Mouse (Mus musculus) left cerebral cortex, postnatal 36 days (tissue): ENCODE data around the gene Zbtb16. TPM values are rescaled to one million over a fixed set of nuclear protein-coding genes. Genes with fewer than 3 reads are reported as not detected.

Experiments used
- DNase-seq, 2 experiments: peaks; one replicate each; pipeline ENCODE4 v3.0.0; 2021 to 2022; ENCODE audit warnings: low spot score in 2 of 2, mixed read lengths in 1 of 2
- intact Hi-C: fragments of 180-260 bp; cut with DNase I; formaldehyde crosslinking; loops from one replicate; pipeline ENCODE4 v1.15.1; 2025
- total RNA-seq, 2 experiments: library from RNA; stranded (reverse); gene quantifications; 2 replicates each; pipeline ENCODE4 v1.2.3; 2021

Gene Zbtb16
- total RNA-seq, 2 experiments from 2014 or later = 75.1 to 93.6 TPM

- DNase-seq = peak in 1 of 2 experiments; percentile 21
- intact Hi-C loops = no loop called here
Measured at GRCm38 (mm10) chr9:48831560-48832460, 4.2 kb downstream of the Zbtb16 start.

DNA sequence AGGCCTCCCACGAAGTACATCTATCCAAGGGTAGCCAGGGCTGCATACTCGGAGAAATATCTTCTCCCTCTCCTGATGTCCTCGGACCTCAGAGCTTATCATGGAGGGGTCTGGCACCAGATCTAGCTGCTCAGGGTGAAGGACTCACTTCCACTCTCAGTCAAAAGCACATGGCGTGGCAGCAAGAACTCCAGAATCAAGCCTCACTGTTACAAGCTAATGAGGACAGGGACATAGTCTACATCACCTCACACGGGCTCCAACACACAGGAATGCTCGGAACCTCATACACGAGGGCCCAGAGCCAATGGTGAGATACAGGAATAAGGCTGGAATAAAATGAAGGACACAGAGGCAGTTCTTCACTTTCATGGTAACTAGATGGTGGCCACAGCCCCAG lies 7.2 kb downstream of the Zbtb16 start:
- no peak for DNase-seq
- intact Hi-C loops = no loop called here

- intact Hi-C loops = no loop called here
- no peak for DNase-seq
Measured at GRCm38 (mm10) chr9:48826377-48826889, 9.6 kb downstream of the Zbtb16 start.

GRCm38 (mm10) chr9:48824533-48825130 lies 11.4 kb downstream of the Zbtb16 start:
- intact Hi-C loops = no loop called here

DNA sequence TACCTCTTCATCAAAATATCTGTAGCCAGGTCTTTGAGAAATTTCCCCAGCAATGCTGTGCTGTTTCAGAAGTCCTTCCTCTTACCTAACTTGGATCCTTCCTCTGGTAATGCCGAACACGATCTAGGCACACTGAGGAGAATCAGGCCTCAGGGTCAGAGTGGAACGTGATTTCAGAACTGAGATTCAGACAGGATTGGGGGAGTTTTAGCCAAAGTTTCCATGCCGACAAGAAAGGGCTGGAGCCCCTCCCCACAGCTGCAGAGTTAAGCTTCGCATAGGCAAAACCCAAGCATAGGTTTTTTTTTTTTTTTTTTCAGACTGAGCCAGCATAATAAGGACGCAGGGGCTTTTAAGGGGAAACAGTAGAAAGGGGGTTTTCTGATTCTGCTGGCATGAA lies 12.2 kb downstream of the Zbtb16 start:
- peak in 1 of 2 experiments; percentile 9 for DNase-seq
- intact Hi-C loops = no loop called here

More at GRCm38 (mm10) chr9:48824533-48825130, 11.4 kb downstream of the Zbtb16 start:
- no peak for DNase-seq

DNA sequence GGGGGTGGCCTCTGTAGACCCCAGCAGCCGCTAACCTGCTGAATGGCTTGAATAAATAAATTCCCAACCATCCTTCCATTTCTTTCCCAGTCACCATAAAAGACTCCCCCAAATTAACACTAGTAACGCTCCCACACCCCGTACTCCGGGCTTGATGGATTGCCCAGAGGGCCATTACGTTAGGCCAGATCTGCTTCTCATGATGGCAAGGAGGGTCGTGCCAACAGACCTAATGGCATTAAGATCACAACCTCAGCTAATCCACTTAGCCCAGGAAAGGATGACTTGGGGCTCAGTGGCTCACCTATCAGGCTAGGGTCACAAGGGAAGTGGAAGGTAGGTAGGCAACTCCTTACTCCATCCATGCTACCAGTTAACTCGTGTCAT lies 12.7 kb downstream of the Zbtb16 start:
- intact Hi-C loops = no loop called here

DNA sequence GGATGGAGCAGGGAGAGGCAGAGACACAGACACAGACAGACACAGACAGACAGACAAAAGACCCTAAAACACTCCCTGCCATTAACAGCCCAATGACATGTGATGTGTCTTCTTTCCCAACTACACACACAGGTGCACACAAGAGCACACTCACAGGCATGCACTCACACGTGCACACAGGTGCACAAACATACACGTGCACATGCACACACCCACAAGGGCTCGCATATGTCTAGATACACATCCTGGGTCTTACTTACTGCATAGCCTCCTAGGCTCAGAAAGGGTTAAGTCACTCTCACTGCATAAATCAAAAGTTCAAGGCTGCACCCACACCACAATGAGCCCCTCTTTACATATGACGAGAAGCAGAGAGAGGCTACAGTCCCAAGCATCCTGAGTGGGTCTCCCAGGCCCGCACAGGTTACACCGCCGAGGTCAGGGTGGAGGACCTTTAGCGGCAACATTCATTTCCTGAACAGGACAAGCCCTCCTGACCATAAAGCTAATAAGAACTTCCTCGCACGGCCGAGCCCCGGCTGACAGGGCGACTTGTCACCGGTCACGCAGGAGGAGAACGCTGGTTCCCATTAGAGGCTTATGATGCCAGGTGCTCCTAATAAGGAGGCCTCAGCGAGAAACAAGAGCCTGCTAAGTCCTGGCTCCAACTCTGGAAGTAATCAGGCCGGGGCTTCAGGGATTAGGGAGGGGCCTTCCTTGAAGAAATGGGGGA lies 13.3 kb downstream of the Zbtb16 start:
- DNase-seq = peak in 1 of 2 experiments; percentile 11
- intact Hi-C loops = no loop called here

More for the DNA sequence above, 12.7 kb downstream of the Zbtb16 start:
- DNase-seq = peak in 1 of 2 experiments; percentile 5

DNA sequence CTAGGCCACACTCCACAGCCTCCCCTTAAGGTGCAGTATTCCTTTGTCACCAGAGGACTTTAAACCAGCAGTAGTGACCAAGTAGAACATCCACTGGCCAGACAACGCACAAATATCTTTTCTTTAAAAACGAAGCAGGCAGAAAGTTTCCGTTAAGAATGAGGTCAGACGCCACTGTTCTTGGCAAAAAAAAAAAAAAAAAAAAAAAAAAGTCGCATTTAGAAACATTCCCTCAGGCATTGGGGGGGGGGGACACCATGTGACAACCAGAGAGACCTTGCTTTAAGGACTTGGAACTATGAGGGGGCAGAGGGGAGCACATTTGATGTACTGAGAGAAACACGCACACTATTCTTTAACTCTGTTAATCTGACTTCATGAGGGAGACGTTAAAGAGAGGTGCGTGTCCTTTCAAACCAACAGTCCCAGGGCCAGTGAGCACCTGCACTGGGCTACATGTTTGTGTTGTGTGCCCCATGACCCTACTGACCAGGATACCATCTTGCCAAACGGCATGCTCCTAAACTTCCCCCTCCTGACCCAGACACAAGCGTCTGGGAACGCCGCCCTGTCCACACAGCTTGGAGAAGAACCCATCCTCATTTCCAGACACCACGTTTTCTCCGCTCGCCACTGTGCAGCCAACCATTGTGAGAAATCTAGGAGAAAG lies 14.0 kb downstream of the Zbtb16 start:
- peak in 1 of 2 experiments; percentile 11 for DNase-seq
- intact Hi-C loops = no loop called here

- intact Hi-C loops = no loop called here
Measured at GRCm38 (mm10) chr9:48821431-48821830, 14.6 kb downstream of the Zbtb16 start.

DNA sequence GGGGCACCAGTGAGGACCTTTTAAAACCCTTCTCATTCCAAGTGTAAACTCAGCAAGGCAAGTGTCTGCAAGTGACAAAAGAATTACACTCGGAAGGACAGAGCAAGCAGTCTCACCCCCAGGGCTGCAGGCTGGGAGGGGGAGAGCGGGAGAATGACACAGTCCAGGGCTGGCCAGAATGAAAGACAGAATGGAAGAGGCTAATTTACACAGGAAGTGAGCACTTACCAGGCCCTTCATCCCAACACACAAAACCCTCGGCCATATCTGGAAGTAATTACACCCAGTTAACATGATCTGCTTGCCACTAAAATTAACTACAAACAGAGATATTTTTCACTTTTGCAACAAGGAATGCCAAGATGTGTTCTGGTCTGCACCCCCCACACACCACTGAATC lies 15.2 kb downstream of the Zbtb16 start:
- intact Hi-C loops = no loop called here
- no peak for DNase-seq

More at GRCm38 (mm10) chr9:48821431-48821830, 14.6 kb downstream of the Zbtb16 start:
- DNase-seq = no peak

DNA sequence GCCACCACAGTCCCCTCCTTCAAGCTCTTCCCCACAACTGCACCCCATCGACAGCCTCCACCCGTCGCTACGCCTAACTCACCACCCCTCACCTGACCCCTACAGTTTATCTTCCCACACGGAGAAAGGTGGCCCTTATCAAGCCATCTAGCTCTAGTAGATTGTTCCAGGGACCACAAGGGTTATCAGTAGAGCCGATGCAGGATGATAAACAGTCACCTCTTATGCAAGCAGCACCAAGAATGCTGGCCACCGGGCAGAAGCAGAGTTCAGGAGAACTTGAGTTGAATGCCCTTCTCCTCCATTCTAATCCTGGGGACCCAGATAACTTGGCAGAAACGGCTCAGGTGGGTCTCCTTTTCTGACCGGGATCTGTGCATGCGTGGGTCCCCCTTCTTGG lies 16.3 kb downstream of the Zbtb16 start:
- intact Hi-C loops = no loop called here
- DNase-seq = no peak

DNA sequence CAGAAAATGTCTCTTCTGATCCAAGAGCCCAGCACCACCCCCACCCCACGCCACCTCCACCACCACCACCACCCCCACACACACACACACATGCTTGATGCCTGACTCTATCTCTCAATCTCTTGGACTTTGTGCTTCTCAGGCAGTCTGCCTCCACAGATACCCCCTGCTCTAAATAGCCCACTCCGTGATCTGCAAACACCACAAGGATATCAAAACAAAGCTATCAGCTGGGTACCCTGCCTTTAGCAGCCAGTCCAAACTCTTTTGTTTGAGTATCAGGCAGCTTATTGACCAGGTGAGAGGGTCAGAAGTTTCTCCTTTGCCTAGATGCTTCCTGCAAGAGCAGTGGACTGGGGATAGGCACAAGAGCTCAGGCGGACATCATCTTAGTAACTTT lies 16.9 kb downstream of the Zbtb16 start:
- intact Hi-C loops = no loop called here
- DNase-seq = no peak

DNA sequence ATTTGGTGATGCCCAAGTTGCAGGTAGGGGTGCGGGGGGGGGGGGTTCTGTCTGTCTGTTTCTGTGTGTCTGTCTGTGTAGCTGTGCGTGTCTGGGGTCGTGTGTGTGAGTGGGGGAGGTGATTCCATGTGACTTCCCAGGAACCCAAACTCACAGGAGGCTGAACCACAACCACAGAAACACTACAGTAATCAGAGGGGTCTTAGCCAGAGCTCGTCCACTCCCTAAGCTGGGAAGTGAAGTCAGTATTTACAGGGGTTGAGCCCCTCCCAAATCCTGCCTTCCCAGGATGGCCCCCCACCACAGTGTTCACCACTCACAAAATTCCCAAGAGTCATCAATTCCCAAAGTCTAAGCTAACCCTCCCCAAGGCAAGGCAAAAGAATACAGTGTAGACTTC lies 18.1 kb downstream of the Zbtb16 start:
- no peak for DNase-seq
- intact Hi-C loops = no loop called here

- intact Hi-C loops = no loop called here
- no peak for DNase-seq
Measured at GRCm38 (mm10) chr9:48817399-48817793, 18.6 kb downstream of the Zbtb16 start.

DNA sequence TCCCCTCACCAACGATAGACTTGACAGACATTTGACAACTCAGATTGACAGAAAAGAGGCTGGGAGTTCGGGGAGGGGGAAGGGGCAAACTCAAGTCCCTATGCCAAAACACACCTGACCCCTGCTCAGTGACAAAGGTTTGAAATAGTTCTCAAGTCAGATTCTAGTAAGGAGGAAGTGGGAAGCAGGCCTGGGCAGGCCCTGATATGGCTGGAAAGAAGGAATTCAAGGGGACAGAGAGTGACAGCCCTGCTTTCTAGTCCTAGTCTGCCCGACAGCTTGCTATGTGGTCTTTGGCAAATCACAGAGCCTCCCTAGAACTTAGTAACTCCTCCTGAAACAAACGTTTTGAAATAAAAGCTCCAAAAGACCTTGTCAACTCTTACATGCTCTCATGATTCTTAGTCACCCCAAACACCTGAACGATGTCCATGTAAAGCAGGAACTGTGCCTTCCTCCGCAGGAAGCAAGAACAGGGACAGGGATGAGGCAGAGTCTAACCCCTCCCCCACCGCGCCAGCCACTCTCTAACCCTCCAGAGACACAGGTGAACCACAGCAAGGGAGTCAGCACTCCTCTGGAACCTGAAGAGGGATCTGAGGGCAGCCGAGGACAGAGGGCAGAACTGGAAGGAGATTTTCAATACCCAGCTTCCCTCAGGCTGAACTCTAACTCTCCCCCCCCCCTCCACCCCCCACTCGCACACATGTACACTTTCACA lies 19.2 kb downstream of the Zbtb16 start:
- intact Hi-C loops = no loop called here
- DNase-seq = no peak

DNA sequence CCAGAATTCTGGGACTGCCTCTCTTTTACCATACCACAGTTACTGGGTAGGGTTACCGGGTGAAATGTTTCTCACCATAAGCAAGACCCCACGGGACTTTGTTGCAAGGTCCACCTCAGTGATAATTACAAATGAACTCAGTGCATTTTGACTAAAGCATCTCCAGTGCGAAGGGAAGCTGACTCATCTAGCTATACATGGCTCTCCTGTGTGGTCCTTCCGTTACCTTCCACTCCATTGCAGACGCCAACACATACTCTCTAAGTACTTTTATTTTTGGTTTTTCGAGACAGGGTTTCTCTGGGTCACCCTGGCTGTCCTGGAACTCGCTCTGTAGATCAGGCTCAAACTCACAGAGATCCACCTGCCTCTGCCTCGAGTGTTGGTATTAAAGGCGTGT lies 19.9 kb downstream of the Zbtb16 start:
- intact Hi-C loops = no loop called here
- no peak for DNase-seq

DNA sequence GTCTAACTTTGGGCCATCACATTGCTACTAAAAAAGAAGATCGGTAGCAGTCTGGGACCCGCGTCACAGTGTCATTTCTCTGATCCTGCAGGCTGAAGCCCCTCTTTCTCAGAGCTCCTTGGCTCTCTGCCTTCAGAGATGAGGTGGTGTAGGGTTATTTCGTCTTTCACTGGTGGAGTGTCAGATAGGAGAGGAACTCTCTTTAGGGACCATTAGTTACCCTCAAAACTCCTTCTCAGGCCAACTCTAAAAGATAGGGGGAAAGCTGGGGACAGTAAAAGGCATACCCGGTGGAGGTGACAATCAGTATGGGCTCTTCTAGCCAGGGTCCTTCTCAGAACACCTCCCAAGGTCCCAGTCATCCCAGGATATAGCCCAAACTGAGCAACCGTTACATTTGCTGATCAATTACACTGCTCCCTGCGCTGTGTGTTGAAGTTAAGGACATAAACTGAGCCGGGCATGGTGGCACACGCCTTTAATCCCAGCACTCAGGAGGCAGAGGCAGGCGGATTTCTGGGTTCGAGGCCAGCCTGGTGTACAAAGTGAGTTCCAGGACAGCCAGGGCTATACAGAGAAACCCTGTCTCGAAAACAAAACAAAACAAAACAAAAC lies 21.0 kb downstream of the Zbtb16 start:
- DNase-seq = no peak
- intact Hi-C loops = no loop called here
